Mouse (Mus musculus) neural tube, embryonic 11.5 days (tissue): Measurements from ENCODE around the gene 5830411N06Rik. TPM values are rescaled to one million over a fixed set of nuclear protein-coding genes. Genes with fewer than 3 reads are reported as not detected.

Experiments used
- ATAC-seq: fragments of 200-750 bp; cut with Nextera tagmentation; 2 replicates; pipeline ENCODE4 v1.8.0; 2017; ENCODE audit warnings: moderate number of reproducible peaks, mild to moderate bottlenecking, moderate TSS enrichment, moderate library complexity; ENCODE audit not compliant: insufficient read depth, low FRiP score, low TSS enrichment
- DNase-seq: peaks from one replicate; pipeline ENCODE4 v3.0.0-alpha.2; 2015; ENCODE audit warnings: low spot score
- H3K27ac ChIP-seq: fragments of 300-500 bp; sonication (generic); 2 replicates; pipeline ENCODE4 v1.5.1; 2014; ENCODE audit warnings: low read depth, mild to moderate bottlenecking, low read length
- H3K27me3 ChIP-seq: fragments of 300-500 bp; sonication (generic); 2 replicates; pipeline ENCODE4 v1.6.1; 2014; ENCODE audit warnings: mild to moderate bottlenecking, low read length, mixed read lengths; ENCODE audit not compliant: control insufficient read depth, insufficient read depth
- H3K36me3 ChIP-seq: fragments of 300-500 bp; sonication (generic); 2 replicates; pipeline ENCODE4 v1.6.1; 2014; ENCODE audit warnings: mild to moderate bottlenecking, low read length, moderate library complexity, mixed read lengths; ENCODE audit not compliant: control insufficient read depth, insufficient read depth
- H3K4me1 ChIP-seq: fragments of 300-500 bp; sonication (generic); 2 replicates; pipeline ENCODE4 v1.6.1; 2014; ENCODE audit warnings: low read length, mixed read lengths; ENCODE audit not compliant: control insufficient read depth, insufficient read depth
- H3K4me2 ChIP-seq: fragments of 300-500 bp; sonication (generic); 2 replicates; pipeline ENCODE4 v1.6.1; 2014; ENCODE audit warnings: low read depth, mild to moderate bottlenecking, moderate library complexity
- H3K4me3 ChIP-seq: fragments of 300-500 bp; sonication (generic); 2 replicates; pipeline ENCODE4 v1.5.1; 2014; ENCODE audit warnings: low read depth, low read length
- H3K9ac ChIP-seq: fragments of 300-500 bp; sonication (generic); 2 replicates; pipeline ENCODE4 v1.6.1; 2014; ENCODE audit warnings: mild to moderate bottlenecking, low read length
- H3K9me3 ChIP-seq: fragments of 300-500 bp; sonication (generic); 2 replicates; pipeline ENCODE4 v1.6.1; 2016; ENCODE audit warnings: low read length; ENCODE audit not compliant: control insufficient read depth
- WGBS: fragments of 180-500 bp; shearing (Covaris S2); extraction: QIAGEN DNeasy Blood & Tissue Kit; methylation state at CpG from one replicate; pipeline ENCODE4 v1.1.7; 2014; 5-methylcytosine and 5-hydroxymethylcytosine counted together
- polyA plus RNA-seq: library from polyadenylated mRNA; unstranded; fragments of >200 nt; fragmentation: Nextera tagmentation; extraction: Ambion mirVana; gene quantifications from 2 replicates; pipeline ENCODE4 v1.2.1, GENCODE M21; 2014

The 5830411N06Rik gene
- polyA plus RNA-seq, 1 experiment from 2014 or later: not detected

- H3K9me3 ChIP-seq: no peaks in the 10 kb centered on the region
- H3K9ac ChIP-seq: no peak overlapping the region
- no peaks in the 10 kb centered on the region for H3K27me3 ChIP-seq
- no peaks in the 10 kb centered on the region for H3K36me3 ChIP-seq
- no peak for ATAC-seq
- no peak for DNase-seq
- H3K4me2 ChIP-seq: no peak overlapping the region
- H3K4me3 ChIP-seq: no peak overlapping the region
- no peaks in the 10 kb centered on the region for H3K4me1 ChIP-seq
- WGBS: 84% methylated on average over 4 of the region's 4 CpGs
- H3K27ac ChIP-seq: no peak overlapping the region
These were observed 26.7 kb upstream of the 5830411N06Rik start for GRCm38 (mm10) chr7:140220375-140220774.

GRCm38 (mm10) chr7:140224209-140224608, 22.9 kb upstream of the 5830411N06Rik start:
- no peaks in the 10 kb centered on the region for H3K36me3 ChIP-seq
- H3K27ac ChIP-seq: no peak overlapping the region
- no peaks in the 10 kb centered on the region for H3K4me1 ChIP-seq
- H3K4me2 ChIP-seq: no peak overlapping the region
- DNase-seq: no peak
- no peak for ATAC-seq
- no peaks in the 10 kb centered on the region for H3K27me3 ChIP-seq
- no peak overlapping the region for H3K9ac ChIP-seq
- H3K9me3 ChIP-seq: no peaks in the 10 kb centered on the region
- 92% methylated on average over 13 of the region's 13 CpGs for WGBS
- no peak overlapping the region for H3K4me3 ChIP-seq

- Histone ChIP-seq H3K27ac (no peak overlapping the region), H3K36me3 (no peaks in the 10 kb centered on the region), H3K4me1 (no peaks in the 10 kb centered on the region), H3K4me3 (no peak overlapping the region), H3K9ac (no peak overlapping the region), H3K9me3 (no peaks in the 10 kb centered on the region), H3K27me3 (no peaks in the 10 kb centered on the region), H3K4me2 (no peak overlapping the region)
- no peak for ATAC-seq
- no peak for DNase-seq
- WGBS: 86% methylated on average over 13 of the region's 13 CpGs
These were observed 18.6 kb upstream of the 5830411N06Rik start for GRCm38 (mm10) chr7:140228476-140228875.

- 83% methylated on average over 2 of the region's 2 CpGs for WGBS
- DNase-seq (no peak), ATAC-seq (no peak)
- Histone ChIP-seq H3K36me3 (no peaks in the 10 kb centered on the region), H3K4me1 (no peaks in the 10 kb centered on the region), H3K4me3 (no peak overlapping the region), H3K27me3 (no peaks in the 10 kb centered on the region), H3K9me3 (no peaks in the 10 kb centered on the region), H3K4me2 (no peak overlapping the region), H3K9ac (no peak overlapping the region), H3K27ac (no peak overlapping the region)
These were observed 16.1 kb upstream of the 5830411N06Rik start for GRCm38 (mm10) chr7:140231026-140231425.

- no peak for DNase-seq
- Histone ChIP-seq H3K4me1 (no peaks in the 10 kb centered on the region), H3K9ac (no peak overlapping the region), H3K4me2 (no peak overlapping the region), H3K4me3 (no peak overlapping the region), H3K27me3 (no peaks in the 10 kb centered on the region), H3K36me3 (no peaks in the 10 kb centered on the region), H3K9me3 (no peaks in the 10 kb centered on the region), H3K27ac (no peak overlapping the region)
- 95% methylated on average over 3 of the region's 3 CpGs for whole genome bisulfite sequencing
- ATAC-seq: no peak
These were observed 13.4 kb upstream of the 5830411N06Rik start for GRCm38 (mm10) chr7:140233696-140234095.

GRCm38 (mm10) chr7:140253780-140254299, 6.8 kb downstream of the 5830411N06Rik start:
- WGBS: 90% methylated on average over 7 of the region's 7 CpGs
- Histone ChIP-seq H3K4me3 (no peak overlapping the region), H3K9me3 (no peaks in the 10 kb centered on the region), H3K27ac (no peak overlapping the region), H3K36me3 (no peaks in the 10 kb centered on the region), H3K4me2 (no peak overlapping the region), H3K9ac (no peak overlapping the region), H3K4me1 (no peaks in the 10 kb centered on the region), H3K27me3 (no peaks in the 10 kb centered on the region)
- DNase-seq (no peak), ATAC-seq (no peak)

- ATAC-seq: no peak
- DNase-seq: no peak
- 91% methylated on average over 9 of the region's 9 CpGs for WGBS
These were observed 48.7 kb downstream of the 5830411N06Rik start for GRCm38 (mm10) chr7:140295746-140296145.

GRCm38 (mm10) chr7:140296876-140297275, 49.8 kb downstream of the 5830411N06Rik start:
- Histone ChIP-seq H3K9me3 (no peaks in the 10 kb centered on the region), H3K4me1 (no peaks in the 10 kb centered on the region), H3K36me3 (no peaks in the 10 kb centered on the region), H3K4me3 (no peak overlapping the region), H3K27me3 (no peaks in the 10 kb centered on the region), H3K9ac (no peak overlapping the region), H3K27ac (no peak overlapping the region), H3K4me2 (no peak overlapping the region)
- ATAC-seq (no peak), DNase-seq (no peak)
- WGBS: 84% methylated on average over 6 of the region's 6 CpGs

More at GRCm38 (mm10) chr7:140295746-140296145, 48.7 kb downstream of the 5830411N06Rik start:
- Histone ChIP-seq H3K4me2 (no peak overlapping the region), H3K27me3 (no peaks in the 10 kb centered on the region), H3K36me3 (no peaks in the 10 kb centered on the region), H3K9ac (no peak overlapping the region), H3K9me3 (no peaks in the 10 kb centered on the region), H3K4me1 (no peaks in the 10 kb centered on the region), H3K4me3 (no peak overlapping the region), H3K27ac (no peak overlapping the region)

- WGBS: 86% methylated on average over 3 of the region's 3 CpGs
These were observed 52.3 kb downstream of the 5830411N06Rik start for GRCm38 (mm10) chr7:140299416-140299815.

More at GRCm38 (mm10) chr7:140299416-140299815, 52.3 kb downstream of the 5830411N06Rik start:
- Histone ChIP-seq H3K9me3 (no peaks in the 10 kb centered on the region), H3K27ac (no peak overlapping the region), H3K27me3 (no peaks in the 10 kb centered on the region), H3K4me2 (no peak overlapping the region), H3K4me3 (no peak overlapping the region), H3K9ac (no peak overlapping the region), H3K36me3 (no peaks in the 10 kb centered on the region), H3K4me1 (no peaks in the 10 kb centered on the region)
- no peak for DNase-seq
- ATAC-seq: no peak
